Mouse (Mus musculus): ENCODE results near the gene Sall1.

DNA sequence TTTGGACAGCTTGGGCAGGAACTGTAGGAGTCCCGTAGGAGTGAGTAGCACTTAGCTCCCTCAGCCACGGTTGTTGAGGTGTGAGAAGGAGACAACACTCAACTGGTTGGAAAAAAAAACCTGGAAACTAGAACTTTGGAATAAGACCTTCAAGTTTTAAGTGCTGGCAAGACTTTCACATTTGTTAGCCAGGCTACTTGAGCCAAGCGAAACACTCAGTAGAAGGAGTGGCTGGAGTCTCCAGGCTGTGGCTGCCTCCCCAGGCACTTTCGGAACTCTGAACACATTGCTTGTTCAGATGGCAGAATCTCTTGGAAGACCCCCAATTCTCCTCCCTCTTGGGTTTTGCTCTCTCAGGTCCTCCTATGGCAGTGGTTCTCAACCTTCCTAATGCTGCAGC, 26.1 kb downstream of the Sall1 start:
- TF ChIP-seq CTCF (IDR thresholded peaks at IDR 0.05; ENCODE audit: low read depth, low read length) (no peak), POLR2AphosphoS5 (IDR thresholded peaks at IDR 0.05; ENCODE audit: insufficient replicate concordance, low read depth, low read length) (no peak), GATA1 (IDR thresholded peaks at IDR 0.05; ENCODE audit: borderline replicate concordance, low read length) (no peak), TAL1 (conservative IDR thresholded peaks at IDR 0.05; ENCODE audit: low read depth, low read length) (no peak)
